Mouse (Mus musculus): ENCODE measurements at regions not wholly inside any gene's neighbourhood (a gene's known extent, or its start where the extent isn't known, plus 50 kb on each side); places are given as distances from the start of the nearest gene placed in this dataset.

DNA sequence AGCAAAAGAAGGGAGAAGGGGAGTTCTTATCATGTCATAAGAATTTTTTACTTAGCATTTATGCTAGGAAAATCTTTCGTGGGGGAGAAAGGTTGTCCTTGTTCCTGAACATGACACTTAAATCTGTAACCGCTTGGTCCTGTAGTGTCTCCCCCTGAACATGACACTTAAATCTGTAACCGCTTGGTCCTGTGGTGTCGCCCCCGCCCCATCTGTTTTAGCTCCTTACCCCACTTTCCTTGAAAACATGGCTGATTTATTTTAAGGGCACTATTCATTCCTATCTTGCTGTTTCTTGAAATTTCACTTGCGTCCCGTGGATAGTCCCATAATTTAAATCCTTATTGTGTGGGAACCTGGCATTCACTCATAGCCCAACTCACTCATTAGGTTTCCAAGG, 82.2 kb downstream of the Rap2a start:
- ATAC-seq: no peak

GRCm38 (mm10) chr14:120560987-120561386, 82.7 kb downstream of the Rap2a start:
- no peak for ATAC-seq

DNA sequence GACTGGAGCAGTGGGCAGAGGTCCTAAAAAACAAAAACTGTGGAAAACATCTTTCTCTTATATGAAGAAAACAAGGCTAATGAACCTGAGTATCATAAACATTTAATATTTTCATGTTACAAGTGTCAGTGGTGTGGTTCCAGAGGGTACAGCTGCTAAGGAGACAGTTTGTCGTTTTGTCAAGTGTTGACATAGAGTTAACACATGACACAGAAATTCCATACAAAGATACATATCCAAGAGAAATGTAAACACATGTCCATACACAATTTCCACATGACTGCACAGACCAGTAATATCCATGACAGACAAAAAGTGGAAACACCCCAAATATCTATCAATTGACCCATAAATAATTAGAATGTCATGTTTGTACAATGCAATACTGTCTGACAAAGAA, 88.7 kb downstream of the Rap2a start:
- ATAC-seq: no peak

- ATAC-seq: no peak
These were observed 89.8 kb downstream of the Rap2a start for GRCm38 (mm10) chr14:120568054-120568453.

GRCm38 (mm10) chr14:120572238-120572637, 94.0 kb downstream of the Rap2a start:
- ATAC-seq: peak; percentile 88

- ATAC-seq: no peak
These were observed 97.0 kb downstream of the Rap2a start for GRCm38 (mm10) chr14:120575202-120575601.

- ATAC-seq: no peak
These were observed 100.3 kb downstream of the Rap2a start for GRCm38 (mm10) chr14:120578352-120579080.

- peak; percentile 46 for ATAC-seq
These were observed 105.6 kb downstream of the Rap2a start for GRCm38 (mm10) chr14:120583807-120584206.

DNA sequence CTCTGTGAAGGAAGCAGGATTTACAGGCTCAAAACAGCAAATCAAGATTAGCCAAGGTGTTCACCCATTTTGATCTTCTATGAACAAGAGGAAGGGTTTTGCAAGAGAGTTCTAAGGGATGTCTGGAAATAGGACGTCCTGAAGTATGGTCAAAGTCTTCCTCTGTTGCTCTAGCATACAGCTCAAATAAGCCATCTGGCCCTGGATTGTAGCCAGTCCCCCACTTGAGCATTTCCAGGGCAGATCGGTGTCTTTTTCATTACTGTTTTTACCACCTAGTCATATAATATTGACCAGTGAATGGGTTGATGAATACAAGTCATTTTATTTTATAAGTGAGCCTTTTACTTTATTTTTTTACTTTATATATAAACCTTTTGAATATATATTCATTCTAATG, 113.9 kb downstream of the Rap2a start:
- no peak for ATAC-seq

DNA sequence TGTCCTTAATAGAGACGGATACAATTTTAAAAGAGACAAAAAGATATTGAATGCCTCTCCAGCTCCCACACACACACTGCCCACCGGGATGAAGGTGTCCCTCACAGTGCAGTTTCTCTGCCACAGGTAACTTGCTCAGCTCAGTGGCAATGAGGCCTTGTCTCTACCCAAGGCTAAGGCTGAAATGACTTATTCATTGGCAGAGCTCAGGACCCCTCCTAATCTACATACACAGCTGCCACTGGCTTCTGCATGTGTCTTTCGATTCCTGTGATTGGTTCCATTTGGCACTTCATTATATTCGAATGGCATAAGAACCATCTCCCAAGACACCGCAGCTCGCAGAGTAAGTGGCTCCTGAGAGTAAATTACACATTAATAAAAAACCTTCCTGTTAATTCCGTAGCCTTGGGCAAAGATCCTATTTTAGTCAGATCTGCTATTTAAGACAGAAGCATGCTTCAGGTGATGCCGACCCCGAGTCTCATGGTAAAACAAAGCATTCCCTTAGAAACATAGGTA, 122.2 kb downstream of the Rap2a start:
- ATAC-seq: no peak

DNA sequence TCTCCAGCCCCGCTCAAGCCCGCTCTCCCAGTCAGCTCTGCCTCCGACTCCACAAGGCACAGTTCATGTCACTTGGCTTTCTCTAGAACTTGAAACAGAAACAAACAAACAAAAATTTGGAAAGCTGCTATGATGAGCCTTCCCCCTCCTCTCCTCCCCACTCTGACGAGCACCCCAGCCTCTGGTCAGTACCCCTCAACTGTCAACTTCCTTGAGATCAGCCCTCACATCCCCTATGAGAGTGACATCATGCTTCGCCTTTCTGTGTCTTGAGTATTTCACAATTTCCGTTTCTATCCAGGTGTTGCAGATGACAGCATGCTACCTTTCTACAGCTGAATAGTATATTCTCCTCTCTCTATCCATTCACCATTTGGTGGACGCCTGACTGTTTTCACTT, 123.3 kb downstream of the Rap2a start:
- ATAC-seq: no peak

- ATAC-seq: no peak
These were observed 125.7 kb downstream of the Rap2a start for GRCm38 (mm10) chr14:120603849-120604492.

- ATAC-seq: no peak
These were observed 129.6 kb downstream of the Rap2a start for GRCm38 (mm10) chr14:120607801-120608200.

DNA sequence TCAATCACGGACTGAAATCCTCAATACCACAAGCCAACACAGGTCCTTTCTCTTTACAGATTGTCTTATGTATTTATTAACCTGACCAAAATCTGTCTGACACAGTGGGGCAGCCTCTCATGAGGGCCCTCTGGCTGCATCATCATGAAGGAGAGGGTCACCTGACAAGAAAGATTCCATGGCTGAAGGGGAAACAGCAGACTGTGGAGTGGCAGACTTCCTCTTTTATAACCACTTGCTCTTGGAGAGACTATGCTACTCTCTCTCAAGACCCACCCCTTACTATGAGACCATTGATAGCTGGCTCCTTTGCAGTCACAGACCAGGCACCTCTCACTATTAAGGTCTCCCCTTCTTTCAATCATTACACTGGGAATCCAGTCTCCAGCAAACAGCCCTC, 133.1 kb downstream of the Rap2a start:
- no peak for ATAC-seq

DNA sequence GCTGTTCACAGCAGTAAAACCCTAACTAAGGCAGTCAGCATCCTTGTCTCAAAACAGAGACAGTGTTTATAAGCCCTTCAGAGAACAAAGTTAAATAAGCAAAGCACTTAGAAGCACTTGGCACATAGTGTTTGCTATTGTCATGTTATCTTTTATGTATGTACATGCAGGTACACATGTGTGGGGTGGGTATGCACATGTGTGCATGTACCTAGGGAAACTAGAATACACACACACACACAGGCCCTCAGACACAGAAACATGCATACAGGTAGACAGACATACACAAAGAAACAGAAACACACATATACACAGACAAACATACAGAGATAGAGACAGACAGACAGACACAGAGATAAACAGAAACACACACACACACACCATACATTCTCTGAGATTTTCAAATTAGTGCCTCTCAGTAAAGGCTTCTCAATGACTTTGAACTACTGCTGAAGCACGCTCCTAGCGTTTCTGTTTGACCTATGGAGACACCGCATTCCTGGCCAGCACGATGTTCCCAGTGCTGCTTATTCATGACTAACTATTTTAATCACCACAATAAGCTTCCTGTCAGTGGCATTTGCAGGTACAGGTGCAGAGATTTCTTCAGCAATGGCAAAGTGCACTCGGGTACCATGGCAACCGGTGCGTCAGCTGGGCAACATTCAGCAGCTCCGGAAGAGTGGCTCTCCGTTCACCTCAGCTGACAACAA, 148.1 kb downstream of the Rap2a start:
- ATAC-seq: no peak

DNA sequence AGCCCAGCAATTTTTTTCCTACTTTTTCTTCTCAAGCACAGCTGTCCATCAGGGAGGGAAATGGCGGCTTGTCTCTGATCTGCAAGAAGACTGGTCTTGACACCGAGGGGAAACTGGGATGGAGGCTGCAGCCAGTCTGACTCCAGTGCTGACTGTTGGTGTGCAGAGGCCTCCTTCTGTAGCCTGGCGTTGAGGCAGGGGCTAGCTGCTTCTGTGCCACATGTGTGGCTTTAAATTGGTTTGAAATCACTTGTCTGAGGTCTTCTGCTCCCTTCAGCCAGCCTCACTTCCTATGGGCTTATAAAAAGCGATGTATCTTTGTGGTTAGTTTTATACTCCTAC, 148.7 kb downstream of the Rap2a start:
- ATAC-seq: no peak

DNA sequence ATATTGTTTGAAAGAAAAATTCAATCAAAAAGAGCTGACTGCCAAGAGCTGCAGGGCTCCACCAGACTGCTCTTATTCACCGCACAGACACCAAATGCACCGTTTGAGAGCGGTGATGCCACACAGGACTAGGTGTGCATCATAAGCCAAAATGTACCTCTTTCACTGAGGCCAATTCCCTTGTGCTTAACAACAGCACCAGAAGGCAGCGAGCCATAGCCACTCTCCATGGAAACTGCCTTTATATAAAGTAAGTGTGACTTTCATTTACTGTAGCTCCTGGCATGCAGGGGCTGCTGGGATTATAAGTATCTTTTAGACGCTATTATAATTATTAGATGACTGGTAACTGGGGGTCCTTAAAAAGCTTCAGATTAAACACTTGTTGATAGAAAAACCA, 154.5 kb downstream of the Rap2a start:
- no peak for ATAC-seq

DNA sequence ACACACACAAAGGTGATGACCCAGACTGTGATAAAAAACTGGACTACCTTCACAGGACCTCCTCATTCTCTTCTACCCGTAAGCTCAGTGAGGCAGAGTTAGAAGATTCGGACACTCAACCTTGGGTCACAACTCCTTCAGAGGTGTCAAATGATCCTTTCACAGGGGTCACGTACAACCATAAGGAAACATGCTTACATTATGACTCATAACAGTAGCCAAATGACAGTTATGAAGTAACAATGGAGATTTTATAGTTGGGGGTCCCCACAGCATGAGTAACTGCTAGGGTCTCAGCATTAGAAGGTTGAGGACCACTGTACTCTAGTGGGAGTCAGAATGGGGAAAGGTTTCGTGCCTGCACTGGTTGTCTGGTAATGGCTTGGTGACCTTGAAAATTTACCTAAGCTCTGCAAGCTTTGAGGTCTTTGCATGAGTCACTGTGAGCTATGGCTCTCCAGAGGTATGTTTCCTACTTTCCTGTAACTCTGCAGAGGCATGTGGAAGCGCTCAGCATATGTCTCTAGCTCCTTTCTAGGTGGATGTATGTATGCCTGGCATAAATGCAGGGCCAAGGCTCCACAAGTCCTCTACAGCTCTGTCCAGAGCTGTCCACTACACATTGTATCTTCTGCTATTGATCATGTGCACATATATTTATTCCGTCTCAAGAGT, 158.6 kb downstream of the Rap2a start:
- ATAC-seq: no peak

GRCm38 (mm10) chr14:120637486-120638125, 159.4 kb downstream of the Rap2a start:
- ATAC-seq: no peak

DNA sequence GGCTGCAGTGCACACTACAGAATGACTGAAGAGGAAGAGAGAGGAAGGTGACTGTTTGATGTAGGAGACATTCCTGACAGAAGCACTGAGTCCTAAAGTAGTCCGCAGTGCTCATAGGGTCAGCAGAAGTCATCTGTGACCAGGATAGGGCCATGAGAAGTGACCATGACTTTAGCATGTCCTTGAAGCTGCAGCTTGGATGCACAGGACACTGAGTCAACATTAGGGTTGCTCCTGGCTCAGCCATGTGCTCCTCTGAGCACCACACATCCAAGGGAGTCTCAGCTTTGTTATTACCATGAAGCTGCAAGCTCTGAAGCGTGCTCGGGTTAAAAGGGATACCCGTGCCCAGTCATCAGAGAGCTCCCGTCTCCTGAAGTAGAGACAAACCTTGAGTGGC, 164.3 kb downstream of the Rap2a start:
- no peak for ATAC-seq

DNA sequence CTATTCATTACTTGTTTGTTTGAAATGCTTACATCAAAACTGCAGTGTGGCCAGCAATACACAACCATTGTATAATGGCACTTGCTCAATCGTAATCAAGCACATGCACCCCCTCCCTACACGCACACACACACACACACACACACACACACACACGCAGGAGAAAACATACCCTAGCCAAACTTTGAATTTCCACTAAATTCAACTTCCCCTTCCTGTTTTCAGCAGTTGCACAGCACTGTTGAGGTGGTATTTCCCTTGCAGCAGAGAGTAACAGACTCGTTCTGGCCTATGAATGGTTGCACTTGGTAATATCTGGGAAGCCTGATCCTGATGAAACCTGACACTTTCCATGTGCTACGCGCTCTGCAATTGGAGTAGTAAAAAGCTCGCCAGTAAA, 173.8 kb downstream of the Rap2a start:
- ATAC-seq: no peak

DNA sequence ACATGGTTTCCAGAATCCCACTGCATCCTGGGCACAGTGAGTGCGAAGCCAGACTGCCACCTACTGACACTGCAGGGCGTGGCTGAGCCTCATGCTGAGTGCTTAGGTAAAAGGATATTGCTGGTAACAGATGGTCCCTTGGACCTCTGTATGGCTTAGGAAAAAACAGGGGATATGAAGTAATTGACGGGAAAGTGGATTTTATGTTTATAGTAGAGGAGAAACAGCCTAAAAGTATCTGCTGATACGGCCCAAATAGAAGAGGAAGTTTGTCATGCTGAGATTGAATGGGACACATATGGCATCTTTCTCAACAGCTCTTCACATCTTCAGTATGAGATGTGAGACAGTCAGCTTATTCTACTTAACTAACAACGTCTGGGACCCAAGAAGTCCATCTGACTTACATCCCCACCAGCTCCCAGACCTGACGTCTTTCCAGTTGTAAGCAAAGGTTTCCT, 182.1 kb downstream of the Rap2a start:
- no peak for ATAC-seq

DNA sequence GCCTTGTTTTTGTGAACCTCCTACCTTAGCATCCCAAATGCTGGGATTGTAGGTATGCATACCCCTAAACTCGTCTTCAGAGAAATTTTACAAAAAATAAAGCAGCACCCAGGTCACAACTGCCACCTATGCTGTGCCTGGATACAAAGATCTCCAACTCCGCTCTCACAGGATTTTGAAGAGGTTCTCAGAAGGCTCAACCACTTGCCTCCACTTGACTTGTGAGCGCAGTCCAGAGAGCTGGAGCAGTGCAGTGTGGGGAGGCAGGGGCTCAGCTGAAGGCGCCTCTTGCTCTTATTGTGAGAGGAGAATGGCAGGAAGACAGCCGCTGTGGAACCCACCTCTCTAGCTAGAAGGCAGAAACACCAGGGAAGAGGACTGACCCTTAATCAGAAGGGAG, 182.9 kb downstream of the Rap2a start:
- ATAC-seq: no peak
